Comparison of ENCODE assay signal across 9 mouse cellular contexts in genomic region chrX:18163917-18164624, GRCm38 (mm10). TPM values are rescaled to one million over a fixed set of nuclear protein-coding genes. Genes with fewer than 3 reads are reported as not detected.
DNase-seq lines count a peak whose midpoint lies in the region; ATAC-seq and TF ChIP-seq lines count a peak whose summit lies in the region.
"Had no signal": no experiment of that assay in that cellular context is flagged by ENCODE, and none has a peak within 500 bp of the region (broad histone marks: within the 10 kb centered on the region; RNA-seq: fewer than 3 reads in every experiment).

No protein-coding gene starts in this region.

- no peaks in the 10 kb centered on the region for H3K27me3 ChIP-seq in hindbrain, embryonic 12.5 days
- H3K27me3 ChIP-seq in limb, embryonic 12.5 days = no peaks in the 10 kb centered on the region
- H3K27me3 ChIP-seq in midbrain, embryonic 11.5 days (ENCODE audit: control insufficient read depth, insufficient read depth, low read length) = no peaks in the 10 kb centered on the region
- H3K27me3 ChIP-seq in stomach, embryonic 16.5 days (ENCODE audit: control insufficient read depth, insufficient read depth, low read length) = no peaks in the 10 kb centered on the region
- H3K27me3 ChIP-seq: Patski had no signal

- ATAC-seq in cerebellum, adult (ENCODE audit: insufficient number of reproducible peaks, low FRiP score, low TSS enrichment) = no peak
- no peak for ATAC-seq in hindbrain, embryonic 12.5 days (ENCODE audit: low FRiP score)
- no peak for ATAC-seq in limb, embryonic 12.5 days (ENCODE audit: insufficient number of reproducible peaks, insufficient read depth, low FRiP score, low TSS enrichment, low read depth)
- no peak for ATAC-seq in midbrain, embryonic 11.5 days (ENCODE audit: low FRiP score)
- ATAC-seq in stomach, embryonic 16.5 days (ENCODE audit: insufficient read depth, low FRiP score) = no peak

- H3K27ac ChIP-seq in embryonic fibroblast, embryonic 13.5 days (ENCODE audit: insufficient read depth, low read length) = peak overlapping the region; percentile 67
- H3K27ac ChIP-seq in hindbrain, embryonic 12.5 days = peak overlapping the region; percentile 97
- peak overlapping the region; percentile 98 for H3K27ac ChIP-seq in limb, embryonic 12.5 days
- peak overlapping the region; percentile 90 for H3K27ac ChIP-seq in midbrain, embryonic 11.5 days (ENCODE audit: low read depth, low read length)
- H3K27ac ChIP-seq in stomach, embryonic 16.5 days (ENCODE audit: low read length) = peak overlapping the region; percentile 98

- H3K4me1 ChIP-seq in embryonic fibroblast, embryonic 13.5 days (ENCODE audit: control insufficient read depth, insufficient read depth, low read length) = no peaks in the 10 kb centered on the region
- no peaks in the 10 kb centered on the region for H3K4me1 ChIP-seq in hindbrain, embryonic 12.5 days
- H3K4me1 ChIP-seq in limb, embryonic 12.5 days (replicated peaks) = no peaks in the 10 kb centered on the region
- H3K4me1 ChIP-seq in midbrain, embryonic 11.5 days (ENCODE audit: control insufficient read depth, insufficient read depth, low read length) = no peaks in the 10 kb centered on the region
- no peaks in the 10 kb centered on the region for H3K4me1 ChIP-seq in stomach, embryonic 16.5 days (ENCODE audit: control insufficient read depth, insufficient read depth, low read length)

- TF ChIP-seq POLR2A in embryonic fibroblast, embryonic 13.5 days (IDR thresholded peaks at IDR 0.05; ENCODE audit: low read depth, low read length) = no peak

- H3K4me2 ChIP-seq in hindbrain, embryonic 12.5 days (replicated peaks) = peak overlapping the region; percentile 65
- peak overlapping the region; percentile 54 for H3K4me2 ChIP-seq in limb, embryonic 12.5 days
- H3K4me2 ChIP-seq in midbrain, embryonic 11.5 days = peak overlapping the region; percentile 50
- H3K4me2 ChIP-seq in stomach, embryonic 16.5 days (ENCODE audit: low read depth, low read length) = peak overlapping the region; percentile 61

- H3K4me3 ChIP-seq in embryonic fibroblast, embryonic 13.5 days (ENCODE audit: insufficient read depth, low read length) = peak overlapping the region; percentile 85
- H3K4me3 ChIP-seq in hindbrain, embryonic 12.5 days = peak overlapping the region; percentile 82
- H3K4me3 ChIP-seq in limb, embryonic 12.5 days (replicated peaks) = peak overlapping the region; percentile 77
- peak overlapping the region; percentile 82 for H3K4me3 ChIP-seq in midbrain, embryonic 11.5 days (ENCODE audit: low read depth, low read length)
- H3K4me3 ChIP-seq in stomach, embryonic 16.5 days (replicated peaks; ENCODE audit: low read length) = peak overlapping the region; percentile 82

- 1% methylated on average over 10 of the region's 10 CpGs for WGBS in hindbrain, embryonic 12.5 days
- WGBS in limb, embryonic 12.5 days = 1% methylated on average over 10 of the region's 10 CpGs
- WGBS in midbrain, embryonic 11.5 days = 3% methylated on average over 10 of the region's 10 CpGs
- WGBS in stomach, embryonic 16.5 days = 4% methylated on average over 10 of the region's 10 CpGs

- no peaks in the 10 kb centered on the region for H3K9me3 ChIP-seq in hindbrain, embryonic 12.5 days (replicated peaks)
- H3K9me3 ChIP-seq in limb, embryonic 12.5 days = no peaks in the 10 kb centered on the region
- H3K9me3 ChIP-seq in midbrain, embryonic 11.5 days (ENCODE audit: control insufficient read depth, low read length) = no peaks in the 10 kb centered on the region
- H3K9me3 ChIP-seq in stomach, embryonic 16.5 days (replicated peaks; ENCODE audit: control insufficient read depth, low read length) = no peaks in the 10 kb centered on the region

- no peak for TF ChIP-seq CTCF in embryonic fibroblast, embryonic 13.5 days (IDR thresholded peaks at IDR 0.05; ENCODE audit: borderline replicate concordance, insufficient read depth, low read length)

- H3K9ac ChIP-seq in hindbrain, embryonic 12.5 days = peak overlapping the region; percentile 89
- peak overlapping the region; percentile 90 for H3K9ac ChIP-seq in limb, embryonic 12.5 days (replicated peaks)
- H3K9ac ChIP-seq in midbrain, embryonic 11.5 days (ENCODE audit: low read length) = peak overlapping the region; percentile 91
- peak overlapping the region; percentile 88 for H3K9ac ChIP-seq in stomach, embryonic 16.5 days (ENCODE audit: low read length)

- DNase-seq in cerebellum, adult 11 months = peak; percentile 22
- peak; percentile 17 to 26 for DNase-seq in adrenal gland, adult 18-20 months (ENCODE audit: low spot score in 2 of 2)
- DNase-seq in midbrain, embryonic 11.5 days (ENCODE audit: low spot score, missing footprints) = peak; percentile 91

- no peaks in the 10 kb centered on the region for H3K36me3 ChIP-seq in hindbrain, embryonic 12.5 days
- H3K36me3 ChIP-seq in limb, embryonic 12.5 days = no peaks in the 10 kb centered on the region
- H3K36me3 ChIP-seq in midbrain, embryonic 11.5 days (ENCODE audit: control insufficient read depth, insufficient read depth, low read length) = no peaks in the 10 kb centered on the region
- no peaks in the 10 kb centered on the region for H3K36me3 ChIP-seq in stomach, embryonic 16.5 days (ENCODE audit: control insufficient read depth, insufficient read depth, low read length)

RNA-seq across cellular contexts. Expression of gene Kdm6a, which starts 1.7 kb away (rescaled TPM):
- total RNA-seq in adrenal gland, adult 18-20 months (2021) = 10 to 100 TPM; 26.7 to 55.5 TPM
- 22.4 and 27.3 TPM in 2 replicates for polyA plus RNA-seq in embryonic fibroblast, embryonic 13.5 days (2011; ENCODE audit: insufficient read length, low read depth, missing spikeins)
- 33.5 and 35.4 TPM in 2 replicates for polyA plus RNA-seq in hindbrain, embryonic 12.5 days (2016; fragmentation: Nextera tagmentation; extraction: Ambion mirVana)
- polyA plus RNA-seq in limb, embryonic 12.5 days (2016; fragmentation: Nextera tagmentation; extraction: Ambion mirVana) = 30.0 and 31.2 TPM in 2 replicates
- polyA plus RNA-seq in midbrain, embryonic 11.5 days (2014; fragmentation: Nextera tagmentation; extraction: Ambion mirVana) = 34.7 and 41.8 TPM in 2 replicates
- polyA plus RNA-seq in stomach, embryonic 16.5 days (2015; fragmentation: Nextera tagmentation; extraction: Ambion mirVana) = 19.3 and 22.1 TPM in 2 replicates

RNA-seq across cellular contexts. Expression of gene Dusp21, which starts 18.4 kb away (rescaled TPM):
- not detected for total RNA-seq in adrenal gland, adult 18-20 months (2021)
- not detected in 2 replicates for polyA plus RNA-seq in embryonic fibroblast, embryonic 13.5 days (2011; ENCODE audit: insufficient read length, low read depth, missing spikeins)
- polyA plus RNA-seq in hindbrain, embryonic 12.5 days (2016; fragmentation: Nextera tagmentation; extraction: Ambion mirVana) = not detected in 2 replicates
- not detected in 2 replicates for polyA plus RNA-seq in limb, embryonic 12.5 days (2016; fragmentation: Nextera tagmentation; extraction: Ambion mirVana)
- not detected in 2 replicates for polyA plus RNA-seq in midbrain, embryonic 11.5 days (2014; fragmentation: Nextera tagmentation; extraction: Ambion mirVana)
- polyA plus RNA-seq in stomach, embryonic 16.5 days (2015; fragmentation: Nextera tagmentation; extraction: Ambion mirVana) = not detected in 2 replicates
- polyA plus RNA-seq: Patski had no signal

Comparison
In these comparisons a context has a peak if more than half of its experiments do, and no peak if none do; other contexts are left out.
1. DNase-seq: peak in every context shown above with its lines; median percentile 91 in midbrain, embryonic 11.5 days; 22 in cerebellum, adult 11 months; 22 in adrenal gland, adult 18-20 months.